Mouse (Mus musculus): Measurements from ENCODE around the gene Ccdc175.

GRCm38 (mm10) chr12:72232826-72233790, 48.3 kb upstream of the Ccdc175 start:
- no peak for TF ChIP-seq GATA1 (IDR thresholded peaks at IDR 0.05; ENCODE audit: low read length)
- no peak for TF ChIP-seq TAL1 (IDR thresholded peaks at IDR 0.05; ENCODE audit: low read length)
